Mouse (Mus musculus): ENCODE measurements around the gene Mmd.

The Mmd gene

DNA sequence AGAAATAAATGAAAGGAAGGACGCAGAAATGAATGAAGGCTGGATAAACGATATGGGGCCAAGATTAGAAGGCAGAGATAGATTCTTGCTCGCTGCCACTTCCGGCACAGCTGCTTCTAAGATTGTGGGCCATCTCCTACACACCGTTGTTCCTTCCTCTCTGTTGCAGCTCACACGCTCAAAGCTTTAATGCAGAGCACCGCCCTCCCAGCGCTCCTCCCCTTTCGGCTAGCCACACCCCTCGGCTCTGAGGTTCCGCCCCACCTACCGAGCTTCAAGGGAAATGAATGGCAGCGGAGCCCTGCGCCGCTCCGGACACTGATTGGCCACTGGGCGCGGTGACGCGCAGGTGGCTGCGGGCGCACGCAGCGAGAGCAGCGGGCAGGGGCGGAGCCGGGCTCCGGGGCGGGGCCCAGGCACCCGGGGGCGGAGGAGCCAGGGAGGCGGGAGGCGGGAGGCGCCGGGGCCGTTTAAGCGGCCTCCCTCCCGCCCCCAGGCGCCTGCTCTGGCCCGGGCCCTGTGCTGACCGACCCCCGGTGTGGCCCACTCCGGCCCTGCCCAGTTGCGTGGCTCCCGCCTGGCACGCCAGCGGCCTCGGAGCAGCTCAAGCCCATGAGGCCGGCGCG lies at the start of gene Mmd:
Gene Mmd (plus strand): TSS at position 432 of the 626 bp plus-strand sequence.
- DNase-seq (ENCODE audit: low spot score): peak; percentile 99

DNA sequence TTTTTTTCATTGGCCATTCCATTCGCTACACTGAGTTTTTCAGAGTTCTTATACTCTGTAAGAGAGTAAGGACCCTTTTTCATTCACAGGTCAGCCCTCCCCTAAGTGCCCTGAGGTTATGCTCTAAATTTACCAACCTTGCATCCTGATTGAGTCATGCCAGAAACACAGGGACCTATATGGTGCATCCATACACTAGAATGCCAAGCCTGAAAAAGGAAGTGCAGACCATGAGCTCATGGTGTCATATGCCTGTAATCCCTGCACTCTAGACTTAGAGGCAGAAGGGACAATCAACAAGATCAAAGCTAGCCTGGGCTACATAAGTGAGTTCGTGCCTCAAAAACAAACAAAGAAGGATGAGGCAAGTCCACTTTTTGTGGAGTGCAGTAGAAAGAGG lies 48.4 kb upstream of the Mmd start:
- no peak for DNase-seq (ENCODE audit: low spot score)

DNA sequence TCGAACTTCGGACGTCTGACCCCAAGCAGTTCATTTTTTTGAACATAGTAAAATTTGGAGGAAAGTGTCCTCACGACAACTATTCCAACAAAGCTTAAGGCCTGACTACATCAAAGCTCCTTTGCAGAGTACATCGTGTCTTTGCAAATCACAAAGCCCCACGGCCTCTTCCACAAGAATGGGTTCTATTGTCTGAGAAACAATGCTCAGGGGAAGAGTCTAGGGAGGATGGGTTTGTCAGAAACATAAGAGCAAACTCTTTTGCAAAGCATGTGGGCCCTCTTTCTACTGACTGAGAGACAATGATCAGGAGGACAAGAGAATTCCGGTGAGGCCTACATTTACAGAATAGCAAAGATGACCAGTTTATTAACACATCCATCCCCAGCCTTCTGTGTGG lies 35.0 kb upstream of the Mmd start:
- no peak for DNase-seq (ENCODE audit: low spot score)

GRCm38 (mm10) chr11:90220022-90220645 lies 29.1 kb upstream of the Mmd start:
- DNase-seq (ENCODE audit: low spot score): no peak

- DNase-seq (ENCODE audit: low spot score): no peak
Measured at GRCm38 (mm10) chr11:90220750-90221149, 28.5 kb upstream of the Mmd start.

GRCm38 (mm10) chr11:90224914-90225470 lies 24.3 kb upstream of the Mmd start:
- no peak for DNase-seq (ENCODE audit: low spot score)

DNA sequence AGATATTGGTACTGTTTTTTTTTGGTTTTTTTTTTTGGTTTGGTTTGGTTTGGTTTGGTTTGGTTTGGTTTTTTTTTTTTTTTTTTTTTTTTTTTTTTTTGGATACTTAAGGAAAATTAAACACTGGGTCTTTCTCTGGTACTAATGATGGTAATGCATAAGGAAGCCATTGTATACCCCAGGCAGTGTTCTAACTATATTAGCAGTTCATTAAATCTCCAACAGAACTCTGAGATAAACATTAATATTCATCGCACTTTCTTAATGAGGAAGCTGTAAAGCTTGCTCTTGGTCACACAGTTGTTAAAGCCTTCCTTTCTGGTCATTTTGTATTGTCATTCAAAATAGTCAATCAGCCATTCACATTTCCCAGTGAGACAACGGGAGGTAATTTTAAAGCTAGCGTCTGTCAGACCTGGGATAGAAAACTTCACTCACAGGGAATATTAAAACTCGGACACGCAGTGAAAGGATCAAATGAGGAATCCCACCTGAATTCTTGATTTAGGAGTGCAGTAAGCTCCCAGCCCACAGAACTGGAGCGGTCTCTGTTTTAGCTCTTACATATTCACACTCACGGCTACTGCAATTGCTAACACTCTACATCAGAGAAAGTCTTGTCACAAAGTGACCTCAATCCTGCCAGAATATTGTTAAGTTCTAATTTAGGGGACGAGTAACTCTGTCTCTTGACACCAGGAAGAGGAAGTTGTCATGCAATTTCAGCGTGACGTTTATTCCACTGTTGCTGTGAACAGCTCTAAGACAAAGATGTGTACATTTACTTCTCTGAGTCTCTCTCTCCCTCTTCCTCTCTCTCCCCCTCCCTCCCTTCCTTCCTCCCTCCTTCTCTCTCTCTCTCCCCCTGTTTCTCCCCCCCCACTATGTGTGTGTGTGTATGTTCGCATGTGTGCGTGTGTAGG lies 22.0 kb upstream of the Mmd start:
- no peak for DNase-seq (ENCODE audit: low spot score)

GRCm38 (mm10) chr11:90228251-90228949 lies 20.9 kb upstream of the Mmd start:
- DNase-seq (ENCODE audit: low spot score): no peak

DNA sequence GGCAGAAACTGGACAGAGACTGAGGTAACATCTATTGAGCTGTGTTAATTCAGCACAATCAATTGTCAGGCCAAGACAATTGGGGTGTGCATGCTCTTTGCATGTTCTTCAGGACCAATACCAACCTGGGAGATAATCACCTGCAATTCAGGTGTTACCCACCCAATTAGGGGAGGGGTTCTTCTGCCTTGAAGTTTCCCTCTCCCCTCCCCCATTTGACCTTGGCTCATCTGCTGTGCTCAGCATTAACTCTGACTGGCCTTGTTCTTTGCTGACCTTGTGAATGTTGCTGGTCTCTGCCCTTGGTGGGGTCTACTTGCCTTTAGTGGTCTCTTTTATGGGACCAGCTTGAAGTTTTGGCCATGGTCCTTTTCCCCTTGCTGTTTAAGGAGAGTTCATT lies 19.5 kb upstream of the Mmd start:
- no peak for DNase-seq (ENCODE audit: low spot score)

DNA sequence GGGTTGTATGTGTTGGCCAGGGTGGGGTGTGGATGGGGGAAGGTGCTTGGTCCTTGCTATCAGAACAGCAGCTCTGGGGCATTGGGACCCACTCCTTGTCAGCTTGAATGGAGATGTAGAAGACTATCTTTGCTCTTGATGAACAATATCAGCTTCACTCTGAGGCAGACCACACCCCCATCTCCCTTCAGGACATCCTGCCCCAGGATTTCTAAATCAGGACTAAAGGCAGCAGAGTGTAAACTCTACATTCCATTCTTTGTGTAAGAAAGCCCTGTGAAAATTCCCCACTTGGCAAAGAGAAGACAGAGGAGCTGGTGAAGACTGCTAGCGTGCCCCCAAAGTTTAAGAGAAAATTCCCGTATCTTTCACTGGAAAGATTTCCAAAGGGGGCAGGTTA lies 18.6 kb upstream of the Mmd start:
- DNase-seq (ENCODE audit: low spot score): no peak

- no peak for DNase-seq (ENCODE audit: low spot score)
Measured at GRCm38 (mm10) chr11:90231631-90232030, 17.6 kb upstream of the Mmd start.

DNA sequence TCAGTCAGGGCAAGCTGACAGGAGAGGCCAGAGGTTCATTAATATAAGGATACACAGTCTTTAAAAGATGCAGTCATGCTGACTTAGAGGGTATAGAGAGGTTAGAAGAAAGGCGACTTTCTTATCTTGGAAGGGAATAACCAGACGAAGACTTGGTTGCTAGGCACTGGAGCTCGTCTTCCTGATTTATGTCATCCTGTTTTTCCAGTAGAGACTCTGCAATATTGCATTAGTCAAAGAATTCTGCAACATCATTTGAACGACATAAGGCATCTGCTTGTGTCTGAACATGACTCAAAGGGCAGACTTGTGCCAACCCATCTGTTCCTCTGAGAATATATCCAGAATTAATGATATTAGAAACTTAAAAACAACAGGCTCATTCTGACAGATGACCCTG lies 16.6 kb upstream of the Mmd start:
- DNase-seq (ENCODE audit: low spot score): peak; percentile 69

- DNase-seq (ENCODE audit: low spot score): no peak
Measured at GRCm38 (mm10) chr11:90235221-90235620, 14.0 kb upstream of the Mmd start.

GRCm38 (mm10) chr11:90237616-90238015 lies 11.6 kb upstream of the Mmd start:
- no peak for DNase-seq (ENCODE audit: low spot score)

DNA sequence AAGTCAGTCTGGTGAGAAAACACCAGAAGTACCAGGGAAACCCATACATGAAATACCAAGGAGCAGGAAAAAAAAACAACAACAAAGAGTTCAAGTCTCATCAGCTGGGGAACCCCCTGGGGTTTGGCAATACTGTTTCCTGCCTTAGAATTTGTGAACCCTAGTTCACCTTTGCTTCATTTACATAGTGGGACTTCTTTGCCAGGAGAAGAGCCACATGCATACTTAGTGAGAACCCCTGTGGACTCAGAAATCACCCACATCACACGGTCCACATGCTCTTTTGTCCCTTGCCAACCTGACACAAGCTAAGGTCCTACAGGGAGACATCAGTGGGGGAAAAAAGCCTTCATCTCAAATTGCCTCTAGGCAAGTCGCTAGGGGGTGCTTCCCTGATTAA lies 10.6 kb upstream of the Mmd start:
- DNase-seq (ENCODE audit: low spot score): no peak

DNA sequence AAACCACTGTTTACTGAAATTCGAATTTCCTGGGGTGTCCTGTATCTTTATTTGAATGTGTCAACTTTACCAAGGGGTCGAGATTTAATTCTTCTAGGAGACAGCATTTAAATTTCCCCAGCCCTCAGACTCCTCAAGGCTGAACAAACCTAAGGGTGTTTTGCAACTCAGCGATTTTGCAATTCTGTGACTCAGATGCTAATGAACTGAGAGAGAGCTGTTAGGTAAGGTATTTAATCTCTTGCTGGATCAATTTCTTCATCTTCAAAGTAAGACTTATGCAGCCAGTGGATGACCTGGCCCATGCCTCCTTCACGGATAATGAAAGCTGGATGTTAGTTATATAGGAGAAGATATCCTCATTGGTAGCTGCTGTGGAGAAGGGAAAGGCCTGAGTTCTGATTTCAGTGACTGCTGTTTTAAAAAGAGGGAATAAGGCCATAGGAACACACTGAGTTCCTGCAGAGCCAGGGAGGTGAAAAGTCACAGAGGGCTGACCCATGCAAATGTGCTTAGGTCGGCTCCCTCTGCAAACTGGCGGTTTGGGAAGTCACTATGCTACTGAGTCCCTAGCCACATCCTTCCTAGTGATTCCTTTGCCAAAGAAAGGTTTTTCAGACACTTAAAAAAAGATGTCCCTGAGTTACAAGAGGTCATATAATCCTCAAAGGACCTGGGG lies 8.5 kb upstream of the Mmd start:
- DNase-seq (ENCODE audit: low spot score): no peak

- DNase-seq (ENCODE audit: low spot score): no peak
Measured at GRCm38 (mm10) chr11:90241874-90242273, 7.4 kb upstream of the Mmd start.

DNA sequence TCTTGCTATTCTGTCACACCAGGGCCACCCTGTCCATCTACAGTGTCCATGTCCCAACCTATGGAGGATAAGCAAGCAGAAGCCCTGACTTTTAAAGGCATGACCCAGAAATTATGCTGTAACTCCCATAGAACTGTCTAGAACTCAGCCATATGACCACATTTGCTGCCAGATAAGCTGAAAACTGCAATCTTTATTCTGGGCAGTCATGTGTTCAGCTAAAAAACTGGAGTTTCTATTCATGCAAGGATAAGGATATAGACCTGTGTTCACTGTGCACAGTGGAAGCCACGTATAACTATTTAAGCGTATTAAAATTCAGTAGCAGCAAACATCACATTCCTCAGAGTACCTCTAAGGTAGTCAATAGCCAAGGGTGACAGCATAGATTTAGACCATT lies 6.0 kb upstream of the Mmd start:
- DNase-seq (ENCODE audit: low spot score): no peak

DNA sequence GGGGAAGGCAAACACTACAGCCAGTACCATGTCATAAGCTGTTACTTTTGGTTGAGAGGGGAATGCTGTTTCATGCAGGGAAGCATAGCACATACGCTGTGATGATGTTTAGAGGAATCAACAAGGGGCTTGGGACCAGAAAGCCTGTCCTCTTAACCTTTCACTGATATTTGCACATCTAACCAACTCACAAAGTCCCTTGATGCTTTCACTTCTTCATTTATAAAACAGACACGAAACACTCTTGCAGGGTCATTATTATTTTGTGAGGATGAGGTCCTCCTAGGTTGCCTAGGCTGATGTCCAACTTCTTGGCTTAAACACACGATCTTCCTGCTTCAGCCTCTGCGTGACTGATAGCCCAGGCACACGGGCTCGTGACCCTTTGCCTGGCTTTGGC lies 3.6 kb upstream of the Mmd start:
- DNase-seq (ENCODE audit: low spot score): no peak

GRCm38 (mm10) chr11:90246676-90247075 lies 2.6 kb upstream of the Mmd start:
- DNase-seq (ENCODE audit: low spot score): no peak

GRCm38 (mm10) chr11:90247793-90248192 lies 1.5 kb upstream of the Mmd start:
- DNase-seq (ENCODE audit: low spot score): no peak

DNA sequence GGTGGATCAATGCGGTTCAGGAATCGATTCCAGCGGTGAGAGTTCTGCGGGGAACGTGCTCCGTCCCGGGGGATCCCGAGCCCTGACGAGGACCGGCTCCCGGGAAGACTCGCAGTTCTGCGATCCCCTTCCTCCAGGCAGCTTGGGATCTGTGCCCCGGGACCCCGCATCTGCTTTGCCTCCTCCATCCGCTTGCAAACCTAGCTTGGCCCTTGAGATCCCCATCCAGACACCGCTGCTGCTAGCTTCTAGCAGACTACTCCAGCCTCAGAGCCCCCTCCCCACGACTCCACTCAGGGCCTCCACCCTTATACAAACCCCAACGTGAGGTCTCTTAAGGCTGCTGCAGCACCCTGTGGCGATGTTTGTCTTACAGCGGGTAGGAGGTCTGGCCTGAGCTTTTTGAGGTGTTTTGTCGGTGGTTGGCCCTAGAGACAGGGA lies 465 bp downstream of the Mmd start:
- no peak for DNase-seq (ENCODE audit: low spot score)

Measured in layer of hippocampus, adult 11-12 months (tissue).